Mouse (Mus musculus): Measurements from ENCODE around the gene Nmnat3. TPM values are rescaled to one million over a fixed set of nuclear protein-coding genes. Genes with fewer than 3 reads are reported as not detected.

Gene Nmnat3
- polyA plus RNA-seq, 1 experiment from 2014 or later = 7.7 TPM

- Histone ChIP-seq H3K4me3 (ENCODE audit: low read depth, low read length) (no peak overlapping the region), H3K4me1 (replicated peaks; ENCODE audit: control insufficient read depth, insufficient read depth) (no peaks in the 10 kb centered on the region), H3K9me3 (ENCODE audit: control insufficient read depth, low read length) (no peaks in the 10 kb centered on the region), H3K9ac (ENCODE audit: low read length) (no peak overlapping the region), H3K4me2 (replicated peaks; ENCODE audit: low read depth) (no peak overlapping the region), H3K27ac (replicated peaks) (no peak overlapping the region), H3K36me3 (ENCODE audit: control insufficient read depth, insufficient read depth, low read length) (no peaks in the 10 kb centered on the region), H3K27me3 (ENCODE audit: control insufficient read depth, insufficient read depth, low read length) (no peaks in the 10 kb centered on the region)
- TF ChIP-seq EP300 (optimal IDR thresholded peaks at IDR 0.05) (no peak), CTCF (IDR thresholded peaks at IDR 0.05; ENCODE audit: low read depth) (no peak)
- ATAC-seq (ENCODE audit: low FRiP score, low TSS enrichment) (no peak), DNase-seq (ENCODE audit: low spot score) (no peak)
Measured at GRCm38 (mm10) chr9:98289665-98290064, 2.4 kb downstream of the Nmnat3 start.

DNA sequence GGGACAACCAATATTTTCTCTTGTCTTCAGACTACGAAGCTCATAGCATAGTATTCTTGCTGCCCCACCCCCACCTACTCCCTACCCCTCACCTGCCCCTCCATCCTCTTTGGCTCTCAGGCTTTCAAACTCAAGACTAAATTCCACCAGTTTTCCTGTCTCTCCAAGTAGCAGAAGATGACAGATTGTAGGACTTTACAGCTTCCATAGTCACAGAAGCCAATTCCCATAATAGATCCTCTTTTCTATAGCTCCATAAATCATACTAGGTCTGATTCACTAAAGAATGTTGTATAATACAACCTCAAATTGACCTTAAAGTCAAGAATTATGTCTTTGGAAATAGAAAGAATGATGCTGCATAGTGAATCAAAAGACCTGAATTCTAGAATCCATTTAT, 3.4 kb downstream of the Nmnat3 start:
- Histone ChIP-seq H3K27me3 (ENCODE audit: control insufficient read depth, insufficient read depth, low read length) (no peaks in the 10 kb centered on the region), H3K27ac (replicated peaks) (no peak overlapping the region), H3K9ac (ENCODE audit: low read length) (no peak overlapping the region), H3K4me3 (ENCODE audit: low read depth, low read length) (no peak overlapping the region), H3K9me3 (ENCODE audit: control insufficient read depth, low read length) (no peaks in the 10 kb centered on the region), H3K4me2 (replicated peaks; ENCODE audit: low read depth) (no peak overlapping the region), H3K36me3 (ENCODE audit: control insufficient read depth, insufficient read depth, low read length) (no peaks in the 10 kb centered on the region), H3K4me1 (replicated peaks; ENCODE audit: control insufficient read depth, insufficient read depth) (no peaks in the 10 kb centered on the region)
- DNase-seq (ENCODE audit: low spot score) (no peak), ATAC-seq (ENCODE audit: low FRiP score, low TSS enrichment) (no peak)
- WGBS = 78% methylated on average over 1 of the region's 1 CpGs
- TF ChIP-seq EP300 (optimal IDR thresholded peaks at IDR 0.05) (no peak), CTCF (IDR thresholded peaks at IDR 0.05; ENCODE audit: low read depth) (no peak)

GRCm38 (mm10) chr9:98296383-98297201, 9.4 kb downstream of the Nmnat3 start:
- Histone ChIP-seq H3K27ac (replicated peaks) (peak overlapping the region; percentile 83), H3K4me3 (ENCODE audit: low read depth, low read length) (peak overlapping the region; percentile 48), H3K27me3 (ENCODE audit: control insufficient read depth, insufficient read depth, low read length) (no peaks in the 10 kb centered on the region), H3K4me2 (replicated peaks; ENCODE audit: low read depth) (peak overlapping the region; percentile 76), H3K4me1 (replicated peaks; ENCODE audit: control insufficient read depth, insufficient read depth) (no peaks in the 10 kb centered on the region; the same call in 1 of the 2 replicates), H3K36me3 (ENCODE audit: control insufficient read depth, insufficient read depth, low read length) (no peaks in the 10 kb centered on the region), H3K9me3 (ENCODE audit: control insufficient read depth, low read length) (no peaks in the 10 kb centered on the region), H3K9ac (ENCODE audit: low read length) (peak overlapping the region; percentile 58)
- under 1% methylated on average over 56 of the region's 56 CpGs for WGBS
- TF ChIP-seq CTCF (IDR thresholded peaks at IDR 0.05; ENCODE audit: low read depth) (no peak; the same call in 1 of the 2 replicates), EP300 (optimal IDR thresholded peaks at IDR 0.05) (no peak)
- DNase-seq (ENCODE audit: low spot score) (peak; percentile 93), ATAC-seq (ENCODE audit: low FRiP score, low TSS enrichment) (peak; percentile 91)

DNA sequence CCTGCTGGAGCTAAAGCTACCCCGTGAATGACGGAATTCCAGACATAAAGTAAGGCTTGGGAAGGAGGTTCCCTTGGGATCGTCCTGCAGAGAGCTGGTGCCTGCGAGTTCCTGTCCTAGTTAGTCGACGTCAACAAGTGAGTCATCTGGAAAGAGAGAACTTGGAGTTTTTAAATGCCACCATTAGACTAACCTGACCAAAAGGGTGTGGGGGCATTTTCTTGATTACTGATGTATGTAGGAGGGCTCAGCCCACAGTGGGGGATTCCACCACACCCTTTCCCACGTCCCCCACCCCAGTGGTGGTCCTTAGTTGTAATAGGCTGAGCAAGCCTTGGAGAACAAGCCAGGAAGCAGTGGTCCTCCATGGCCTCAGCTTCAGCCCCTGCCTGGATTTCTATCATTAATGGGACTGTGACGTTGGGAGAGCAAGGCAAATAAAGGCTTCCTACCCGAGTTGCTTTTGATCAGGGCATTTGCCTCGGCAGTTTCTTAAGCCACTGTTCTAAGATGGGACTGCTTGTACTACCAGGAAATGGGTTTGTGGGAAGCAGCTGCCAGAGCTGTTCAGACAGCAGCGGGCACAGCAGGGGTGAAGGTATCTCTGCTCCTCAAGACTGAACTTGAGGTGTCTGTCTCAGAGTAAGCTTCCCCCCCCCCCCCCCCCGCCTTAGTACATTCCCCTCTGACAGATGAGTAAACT, 10.2 kb downstream of the Nmnat3 start:
- H3K27ac ChIP-seq (replicated peaks) = peak overlapping the region; percentile 83
- H3K27me3 ChIP-seq (ENCODE audit: control insufficient read depth, insufficient read depth, low read length) = no peaks in the 10 kb centered on the region
- peak overlapping the region; percentile 58 for H3K9ac ChIP-seq (ENCODE audit: low read length)
- H3K4me1 ChIP-seq (replicated peaks; ENCODE audit: control insufficient read depth, insufficient read depth) = no peaks in the 10 kb centered on the region; the same call in 1 of the 2 replicates
- peak overlapping the region; percentile 76 for H3K4me2 ChIP-seq (replicated peaks; ENCODE audit: low read depth)
- ATAC-seq (ENCODE audit: low FRiP score, low TSS enrichment) = peak; percentile 70
- 13% methylated on average over 12 of the region's 12 CpGs for WGBS
- H3K9me3 ChIP-seq (ENCODE audit: control insufficient read depth, low read length) = no peaks in the 10 kb centered on the region
- DNase-seq (ENCODE audit: low spot score) = peak; percentile 24
- no peak for TF ChIP-seq CTCF (IDR thresholded peaks at IDR 0.05; ENCODE audit: low read depth)
- no peak for TF ChIP-seq EP300 (optimal IDR thresholded peaks at IDR 0.05)
- peak overlapping the region; percentile 48 for H3K4me3 ChIP-seq (ENCODE audit: low read depth, low read length)
- H3K36me3 ChIP-seq (ENCODE audit: control insufficient read depth, insufficient read depth, low read length) = no peaks in the 10 kb centered on the region

- Histone ChIP-seq H3K27ac (replicated peaks) (no peak overlapping the region), H3K36me3 (ENCODE audit: control insufficient read depth, insufficient read depth, low read length) (no peaks in the 10 kb centered on the region), H3K9me3 (ENCODE audit: control insufficient read depth, low read length) (no peaks in the 10 kb centered on the region), H3K27me3 (ENCODE audit: control insufficient read depth, insufficient read depth, low read length) (no peaks in the 10 kb centered on the region), H3K4me2 (replicated peaks; ENCODE audit: low read depth) (peak overlapping the region; percentile 76; the same call in 1 of the 2 replicates), H3K9ac (ENCODE audit: low read length) (no peak overlapping the region), H3K4me1 (replicated peaks; ENCODE audit: control insufficient read depth, insufficient read depth) (no peaks in the 10 kb centered on the region; the same call in 1 of the 2 replicates), H3K4me3 (ENCODE audit: low read depth, low read length) (no peak overlapping the region)
- TF ChIP-seq CTCF (IDR thresholded peaks at IDR 0.05; ENCODE audit: low read depth) = no peak
- TF ChIP-seq EP300 (optimal IDR thresholded peaks at IDR 0.05) = no peak
- DNase-seq (ENCODE audit: low spot score) (no peak), ATAC-seq (ENCODE audit: low FRiP score, low TSS enrichment) (no peak)
- WGBS = 74% methylated on average over 6 of the region's 6 CpGs
Measured at GRCm38 (mm10) chr9:98297937-98298595, 10.8 kb downstream of the Nmnat3 start.

Data from stomach, postnatal 0 days (tissue).